Mouse (Mus musculus): ENCODE results near the gene Gsdma3. TPM values are rescaled to one million over a fixed set of nuclear protein-coding genes. Genes with fewer than 3 reads are reported as not detected.

Gene Gsdma3
- polyA plus RNA-seq, 1 experiment, result not detected

Other genes with a start within 250 kb of the Gsdma3 start
- 0.60 and 0.69 TPM in 2 replicates for gene Tcap, start 242.5 kb upstream of the Gsdma3 start, polyA plus RNA-seq (2012; rRNA removed)
- gene Pnmt, start 239.9 kb upstream of the Gsdma3 start, polyA plus RNA-seq (2012; rRNA removed), result not detected in 2 replicates
- gene Pgap3, start 225.9 kb upstream of the Gsdma3 start, polyA plus RNA-seq (2012; rRNA removed), result 34.0 and 37.9 TPM in 2 replicates
- 62.1 and 92.7 TPM in 2 replicates for gene Erbb2, start 213.9 kb upstream of the Gsdma3 start, polyA plus RNA-seq (2012; rRNA removed)
- 72.4 and 90.3 TPM in 2 replicates for gene Mien1, start 187.4 kb upstream of the Gsdma3 start, polyA plus RNA-seq (2012; rRNA removed)
- gene Grb7, start 180.0 kb upstream of the Gsdma3 start, polyA plus RNA-seq (2012; rRNA removed), result 83.7 and 92.9 TPM in 2 replicates
- gene Ikzf3, start 80.3 kb upstream of the Gsdma3 start, polyA plus RNA-seq (2012; rRNA removed), result 8.1 and 15.1 TPM in 2 replicates
- 0.31 and 0.78 TPM in 2 replicates for gene Zpbp2, start 75.3 kb upstream of the Gsdma3 start, polyA plus RNA-seq (2012; rRNA removed)
- 45.7 and 70.2 TPM in 2 replicates for gene Ormdl3, start 39.0 kb upstream of the Gsdma3 start, polyA plus RNA-seq (2012; rRNA removed)
- not detected in 2 replicates for gene Lrrc3c, start 28.1 kb upstream of the Gsdma3 start, polyA plus RNA-seq (2012; rRNA removed)
- gene Gm12355, start 699 bp upstream of the Gsdma3 start, polyA plus RNA-seq (2012; rRNA removed), result not detected in 2 replicates
- gene Gsdma2, start 20.4 kb downstream of the Gsdma3 start, polyA plus RNA-seq (2012; rRNA removed), result 0.89 and 1.8 TPM in 2 replicates
- gene Gsdma, start 38.0 kb downstream of the Gsdma3 start, polyA plus RNA-seq (2012; rRNA removed), result 0.41 and 0.51 TPM in 2 replicates
- 186 and 196 TPM in 2 replicates for gene Psmd3, start 56.2 kb downstream of the Gsdma3 start, polyA plus RNA-seq (2012; rRNA removed)
- not detected in 2 replicates for gene Csf3, start 74.9 kb downstream of the Gsdma3 start, polyA plus RNA-seq (2012; rRNA removed)
- gene Med24, start 103.1 kb downstream of the Gsdma3 start, polyA plus RNA-seq (2012; rRNA removed), result 43.2 and 50.8 TPM in 2 replicates
- 55.9 and 83.8 TPM in 2 replicates for gene Thra, start 114.3 kb downstream of the Gsdma3 start, polyA plus RNA-seq (2012; rRNA removed)
- gene Nr1d1, start 149.0 kb downstream of the Gsdma3 start, polyA plus RNA-seq (2012; rRNA removed), result 32.0 and 71.6 TPM in 2 replicates
- 22.1 and 32.3 TPM in 2 replicates for gene Msl1, start 169.2 kb downstream of the Gsdma3 start, polyA plus RNA-seq (2012; rRNA removed)
- gene Casc3, start 178.5 kb downstream of the Gsdma3 start, polyA plus RNA-seq (2012; rRNA removed), result 21.1 and 23.8 TPM in 2 replicates
- 29.2 and 37.4 TPM in 2 replicates for gene Rapgefl1, start 210.4 kb downstream of the Gsdma3 start, polyA plus RNA-seq (2012; rRNA removed)
- 9.9 and 13.8 TPM in 2 replicates for gene Wipf2, start 237.3 kb downstream of the Gsdma3 start, polyA plus RNA-seq (2012; rRNA removed)